Mouse (Mus musculus) layer of hippocampus, postnatal 36 days (tissue): ENCODE results near the gene Anapc16. TPM values are rescaled to one million over a fixed set of nuclear protein-coding genes. Genes with fewer than 3 reads are reported as not detected.
A peak's percentile ranks its signal among the peaks of the same experiment; 100 is the strongest.

ENCODE experiments used
- DNase-seq, 2 experiments: peaks; one replicate each; pipeline ENCODE4 v3.0.0; 2022
- total RNA-seq, 2 experiments: library from RNA; stranded (reverse); gene quantifications; 2 replicates each; pipeline ENCODE4 v1.2.3; 2021

The Anapc16 gene
- total RNA-seq, 2 experiments from 2014 or later, result 69.8 to 71.1 TPM

GRCm38 (mm10) chr10:59969821-59970449, 33.0 kb downstream of the Anapc16 start:
- DNase-seq, result peak; percentile 77 to 83

DNA sequence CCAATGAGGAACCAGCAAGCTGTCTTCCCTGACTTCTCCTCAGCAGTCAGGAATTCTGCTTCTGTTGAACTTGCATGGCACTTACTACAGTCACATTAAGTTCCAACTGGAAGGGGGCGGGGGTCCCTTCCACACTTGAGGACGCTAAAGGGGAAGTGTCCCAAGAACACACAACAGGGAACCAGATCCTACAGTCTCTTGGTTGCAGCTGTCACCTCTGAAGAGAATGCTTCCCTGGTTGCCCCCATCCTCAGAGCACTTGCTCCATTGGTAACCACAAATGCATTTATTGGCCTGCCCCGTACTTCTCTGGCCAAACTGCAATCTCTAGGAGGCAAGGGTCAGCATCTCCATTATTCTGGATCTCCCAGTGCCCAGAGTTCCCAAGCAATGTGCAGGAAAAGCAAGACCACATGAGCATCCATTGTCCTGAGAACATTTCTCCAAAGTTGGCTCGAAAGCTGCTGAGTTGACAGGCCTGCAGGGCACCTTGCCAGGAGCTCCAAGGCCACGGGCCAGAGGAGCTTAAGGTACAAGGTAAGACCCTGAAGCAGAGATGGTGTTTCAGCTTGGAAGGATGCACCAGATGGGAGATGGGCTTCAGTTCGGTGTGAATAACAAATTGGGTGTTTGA, 35.5 kb downstream of the Anapc16 start:
- DNase-seq, result no peak

DNA sequence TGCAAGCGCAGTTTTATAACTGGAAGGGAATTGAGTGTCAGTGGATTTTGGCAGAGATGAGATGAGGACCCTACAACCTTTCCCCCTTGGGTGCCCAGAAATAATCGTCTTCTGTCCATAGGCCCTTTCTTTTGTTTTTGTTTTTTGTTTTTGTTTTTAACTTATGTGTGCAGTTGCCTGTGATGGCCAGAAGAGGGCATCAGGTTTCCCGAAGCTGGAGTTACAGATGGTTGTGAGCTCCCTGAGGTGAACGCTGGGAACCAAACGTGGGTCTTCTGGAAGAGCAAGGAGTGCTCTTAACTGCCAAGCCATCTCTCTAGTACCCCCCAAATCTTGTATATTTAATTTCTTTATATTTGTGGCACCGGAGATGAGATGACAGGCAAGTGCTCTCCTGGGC, 36.2 kb downstream of the Anapc16 start:
- no peak for DNase-seq

DNA sequence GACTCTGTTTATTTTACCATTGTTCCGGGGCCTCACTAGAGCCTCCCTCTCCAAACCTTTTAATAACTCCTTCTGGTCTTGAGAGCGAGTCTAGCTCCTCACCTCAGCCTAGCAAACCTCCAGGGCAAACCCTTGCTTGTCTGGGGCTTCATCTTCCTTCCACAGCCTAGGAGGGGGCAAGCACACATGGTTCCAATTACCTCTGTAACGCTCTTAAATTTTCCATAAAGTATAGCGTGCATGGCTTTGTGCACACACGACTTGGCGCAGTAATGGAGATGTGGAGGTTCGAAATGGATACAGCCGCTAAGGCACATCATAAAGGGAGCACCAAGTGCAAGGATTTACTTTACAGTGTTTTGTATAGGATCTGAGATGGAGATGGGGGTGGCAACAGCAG, 37.1 kb downstream of the Anapc16 start:
- DNase-seq, result no peak

DNA sequence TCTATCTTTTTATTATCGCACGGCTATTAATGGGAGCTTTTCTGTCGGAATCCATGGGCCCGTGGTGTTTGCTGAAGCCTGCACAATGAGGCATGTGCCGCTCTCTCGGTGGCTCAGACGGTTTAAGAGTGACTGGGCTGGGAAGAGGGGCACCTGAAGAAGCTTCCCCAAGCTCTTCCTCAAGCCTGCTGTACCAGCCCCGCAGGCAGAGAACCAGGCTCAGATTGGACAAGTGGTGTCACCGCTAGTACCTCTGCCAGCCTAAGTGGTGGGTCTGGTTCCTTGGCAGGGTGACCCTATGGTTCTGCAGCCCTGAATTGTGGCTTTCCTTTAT, 37.6 kb downstream of the Anapc16 start:
- DNase-seq, result no peak

GRCm38 (mm10) chr10:59964504-59965361, 38.2 kb downstream of the Anapc16 start:
- no peak for DNase-seq

GRCm38 (mm10) chr10:59963609-59964008, 39.3 kb downstream of the Anapc16 start:
- DNase-seq, result no peak

DNA sequence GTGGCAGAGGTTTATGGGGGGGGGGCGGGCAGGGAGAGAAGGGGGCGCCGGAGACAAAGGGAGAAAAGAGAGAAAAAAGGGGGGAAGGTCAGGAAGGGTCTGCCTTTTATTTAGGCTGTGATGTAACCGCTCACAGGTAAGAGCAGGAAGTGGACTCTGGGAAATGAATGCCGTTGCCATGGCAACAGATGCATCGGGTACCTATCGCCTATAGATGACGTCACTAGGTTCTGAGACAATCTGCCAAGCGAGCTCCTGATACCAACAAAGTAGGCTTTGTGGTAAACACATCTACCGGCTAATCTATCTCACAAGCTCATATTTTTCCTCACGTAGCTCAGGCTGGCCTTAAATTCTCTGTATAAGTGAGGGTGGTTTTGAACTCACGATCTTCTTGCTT, 43.4 kb downstream of the Anapc16 start:
- no peak for DNase-seq

GRCm38 (mm10) chr10:59958458-59958857, 44.5 kb downstream of the Anapc16 start:
- peak in 1 of 2 experiments; percentile 66 for DNase-seq

DNA sequence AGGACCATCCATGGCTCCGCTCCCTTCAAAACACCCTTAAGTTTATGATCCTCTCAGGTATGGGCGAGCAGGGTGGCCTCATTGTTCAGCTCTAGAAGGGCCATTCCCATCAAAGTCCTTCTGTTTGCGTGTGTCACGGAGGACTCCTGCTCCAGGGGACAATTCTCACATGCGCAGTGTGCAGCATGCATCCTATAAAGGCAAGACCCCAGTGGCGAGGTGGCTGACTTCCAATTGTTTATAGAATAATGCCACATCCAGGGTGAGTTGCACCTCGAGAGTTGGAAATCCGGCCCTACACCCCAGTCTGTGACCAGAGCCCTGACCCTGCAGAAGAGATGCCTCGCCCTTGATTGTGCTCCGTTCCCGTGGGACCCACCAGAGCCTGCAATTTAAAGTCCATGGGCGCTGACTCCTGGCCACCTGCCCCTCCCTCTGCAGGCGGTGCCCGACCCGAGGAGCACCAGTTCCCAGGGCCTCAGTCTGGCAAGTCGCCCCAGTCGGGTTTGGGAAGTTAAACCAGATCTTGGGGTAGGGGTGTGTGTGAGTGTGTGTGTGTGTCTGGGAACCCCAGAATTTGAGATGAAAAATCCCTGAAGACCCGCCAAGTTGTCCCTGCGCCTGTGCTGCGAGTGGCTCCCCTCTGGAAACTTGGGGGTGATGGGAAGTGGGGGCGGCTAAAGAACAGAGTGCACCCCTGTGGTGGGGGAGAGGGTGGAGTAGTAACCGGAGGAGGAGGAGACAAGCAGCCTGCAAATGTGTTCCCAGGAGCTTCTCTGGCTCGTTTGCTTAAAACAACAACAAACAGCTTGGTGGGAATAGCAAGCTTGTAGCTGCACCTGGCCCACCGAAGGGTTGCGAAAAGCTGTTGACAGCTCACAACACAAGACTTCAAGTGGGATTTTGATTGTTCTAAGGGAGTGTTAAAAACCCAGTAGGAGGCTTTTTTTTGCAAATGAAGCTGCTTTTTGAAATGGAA, 45.5 kb downstream of the Anapc16 start:
- DNase-seq, result peak in 1 of 2 experiments; percentile 73

DNA sequence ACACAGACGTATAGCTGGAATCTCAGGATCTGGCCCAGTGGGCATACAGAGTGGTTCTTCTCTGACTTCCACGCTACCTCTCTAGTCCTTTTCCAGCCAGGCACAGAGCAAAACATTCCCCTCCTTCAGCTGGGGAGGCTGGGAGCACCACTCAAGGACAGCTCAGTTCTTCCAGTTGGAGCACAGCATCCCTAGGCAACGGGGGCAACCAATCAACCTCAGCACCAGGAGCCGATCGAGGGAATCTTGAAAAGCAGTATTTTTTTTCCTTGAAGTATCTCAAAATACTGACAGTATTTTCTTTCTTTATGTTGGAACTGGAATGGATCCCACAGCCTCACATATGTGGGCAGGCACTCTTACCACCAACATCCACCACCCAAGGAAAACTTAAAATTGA, 46.3 kb downstream of the Anapc16 start:
- no peak for DNase-seq

GRCm38 (mm10) chr10:59953564-59954039, 49.3 kb downstream of the Anapc16 start:
- no peak for DNase-seq

- no peak for DNase-seq
Observed at GRCm38 (mm10) chr10:59952781-59953563, 50.0 kb downstream of the Anapc16 start.

- DNase-seq, result peak; percentile 76
Observed at GRCm38 (mm10) chr10:59952152-59952780, 50.7 kb downstream of the Anapc16 start.

- peak; percentile 100 for DNase-seq
Observed at GRCm38 (mm10) chr10:59951211-59952151, 51.5 kb downstream of the Anapc16 start, which contains the start of gene Ddit4. Gene Ddit4, minus strand, starts transcription at chr10:59951834.

DNA sequence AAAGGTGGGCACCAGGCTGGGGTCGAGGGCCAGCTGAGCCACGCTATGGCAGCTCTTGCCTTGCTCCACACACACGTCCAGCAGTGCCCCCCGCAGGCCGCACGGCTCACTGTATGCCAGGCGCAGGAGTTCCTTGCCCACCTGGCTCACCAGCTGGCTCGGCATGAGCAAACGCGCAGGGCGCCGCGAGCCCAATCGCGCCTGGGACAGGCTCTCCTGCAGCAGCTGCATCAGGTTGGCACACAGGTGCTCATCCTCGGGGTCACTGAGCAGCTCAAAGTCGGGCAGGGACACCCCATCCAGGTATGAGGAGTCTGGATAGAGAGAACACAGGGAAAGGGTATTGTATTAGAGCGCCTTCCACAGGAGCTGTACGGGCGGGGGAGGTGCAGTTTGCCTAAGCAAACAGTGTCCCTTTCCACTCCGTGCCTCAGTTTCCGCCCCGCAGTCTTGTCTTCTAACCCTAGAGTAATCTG, 52.2 kb downstream of the Anapc16 start:
- DNase-seq, result peak; percentile 77 to 78

DNA sequence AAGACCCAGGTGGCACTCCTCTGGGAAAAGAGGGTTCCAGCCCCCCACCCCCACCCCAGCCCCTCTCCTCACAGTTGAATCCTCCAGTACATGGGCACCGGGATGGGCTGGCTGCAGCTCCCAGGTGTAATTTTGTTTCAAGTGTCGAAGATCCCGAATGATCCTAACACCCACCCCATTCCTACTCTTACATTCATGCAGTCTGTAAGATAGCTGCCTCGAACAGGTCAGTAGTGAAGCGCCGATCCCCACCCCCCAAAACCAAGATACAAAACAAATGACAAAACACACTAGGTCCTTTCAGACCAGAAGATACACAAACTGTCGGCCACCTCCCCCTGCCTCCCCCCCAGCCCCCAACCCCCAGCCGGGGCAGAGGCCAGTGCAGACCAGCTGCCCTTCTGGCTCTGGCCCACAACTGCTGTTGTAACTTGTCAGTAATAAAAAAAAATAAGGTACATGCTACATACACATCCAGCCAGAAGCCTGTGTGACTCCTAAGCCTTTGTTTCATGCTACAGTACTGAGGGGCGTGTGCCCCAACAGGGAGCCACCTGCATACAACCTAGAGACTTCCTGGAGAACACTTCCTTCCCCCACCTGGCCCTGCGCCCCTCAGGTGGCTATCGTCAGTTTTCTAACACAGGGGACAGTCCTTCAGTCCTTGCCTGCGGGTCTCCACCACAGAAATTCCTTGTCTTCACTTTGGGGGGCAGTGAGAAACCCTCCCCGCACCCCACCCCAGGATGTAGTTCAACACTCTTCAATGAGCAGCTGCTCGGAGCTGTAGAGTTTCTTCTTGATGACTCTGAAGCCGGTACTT, 52.9 kb downstream of the Anapc16 start:
- DNase-seq, result no peak

GRCm38 (mm10) chr10:59949255-59949648, 53.7 kb downstream of the Anapc16 start:
- DNase-seq, result no peak
